Mouse (Mus musculus) kidney, adult 2 months (tissue): ENCODE data around the gene Aspscr1.

Experiments
- CTCF ChIP-seq: fragments of 200-500 bp; conservative IDR thresholded peaks from 2 replicates; pipeline ENCODE4 v1.5.1; 2011; ENCODE audit warnings: low read depth, mild to moderate bottlenecking, control low read depth, low read length, moderate library complexity, mixed read lengths; ENCODE audit not compliant: insufficient read depth, insufficient read length
- POLR2A ChIP-seq: fragments of 200-500 bp; IDR thresholded peaks from one replicate; pipeline ENCODE4 v1.6.1; 2011; ENCODE audit warnings: low read depth, low read length, control low read depth

GRCm38 (mm10) chr11:120633520-120634343 is 39.0 kb upstream of the Aspscr1 start, which contains the start of gene Mafg:
- TF ChIP-seq POLR2A (no peak), CTCF (no peak)
